Mouse (Mus musculus): ENCODE data around the gene Olfr498. TPM values are rescaled to one million over a fixed set of nuclear protein-coding genes. Genes with fewer than 3 reads are reported as not detected.

The Olfr498 gene
- not detected in 2 replicates for polyA plus RNA-seq (2015; fragmentation: Nextera tagmentation; extraction: Ambion mirVana)

GRCm38 (mm10) chr7:108465026-108465425 lies at the start of gene Olfr498:
Gene Olfr498, plus strand, starts transcription at chr7:108465326.
- no peak within 1 kb of the TSS for H3K27ac ChIP-seq (replicated peaks)
- no peak within 1 kb of the TSS for H3K9ac ChIP-seq
- no peaks in the 10 kb centered on the region for H3K9me3 ChIP-seq
- H3K27me3 ChIP-seq = no peaks in the 10 kb centered on the region
- no peaks in the 10 kb centered on the region for H3K36me3 ChIP-seq
- H3K4me1 ChIP-seq (replicated peaks) = no peaks in the 10 kb centered on the region
- no peak within 1 kb of the TSS for H3K4me3 ChIP-seq
- no peak for ATAC-seq (ENCODE audit: low FRiP score, low read depth)
- WGBS = 96% methylated on average over 1 of the region's 1 CpGs
- no peak within 1 kb of the TSS for H3K4me2 ChIP-seq

DNA sequence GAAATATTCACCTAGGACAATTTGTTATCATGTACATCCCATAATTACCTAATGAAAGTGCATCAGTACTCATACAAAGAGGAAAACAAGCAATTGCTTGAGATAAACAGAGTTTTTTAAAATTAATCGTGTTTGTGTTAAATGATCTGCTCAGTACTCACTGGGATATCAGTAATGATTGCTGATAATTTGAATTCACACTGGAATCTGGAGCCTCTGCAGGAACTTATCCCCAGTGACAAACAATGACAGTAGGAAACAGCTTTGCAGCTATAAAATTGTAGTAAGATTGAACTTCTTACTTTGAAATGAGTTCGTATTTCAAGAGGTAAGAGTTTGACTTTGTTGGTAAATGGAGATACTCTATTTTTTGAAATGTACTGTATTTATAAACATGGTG lies 45.0 kb upstream of the Olfr498 start, which contains the start of gene Olfr497:
Gene Olfr497, plus strand, starts transcription at position 301 of the 400 bp plus-strand sequence.
- Histone ChIP-seq H3K27ac (replicated peaks) (no peak within 1 kb of the TSS), H3K4me3 (no peak within 1 kb of the TSS), H3K9me3 (no peaks in the 10 kb centered on the region), H3K36me3 (no peaks in the 10 kb centered on the region), H3K4me1 (replicated peaks) (no peaks in the 10 kb centered on the region), H3K9ac (no peak within 1 kb of the TSS), H3K4me2 (no peak within 1 kb of the TSS), H3K27me3 (no peaks in the 10 kb centered on the region)
- 88% methylated on average over 2 of the region's 2 CpGs for WGBS
- no peak for ATAC-seq (ENCODE audit: low FRiP score, low read depth)

Other genes starting within 250 kb of the Olfr498 start
- not detected in 2 replicates for gene Olfr488, start 207.0 kb upstream of the Olfr498 start, polyA plus RNA-seq (2015; fragmentation: Nextera tagmentation; extraction: Ambion mirVana)
- not detected in 2 replicates for gene Olfr490, start 176.4 kb upstream of the Olfr498 start, polyA plus RNA-seq (2015; fragmentation: Nextera tagmentation; extraction: Ambion mirVana)
- not detected in 2 replicates for gene Olfr491, start 151.9 kb upstream of the Olfr498 start, polyA plus RNA-seq (2015; fragmentation: Nextera tagmentation; extraction: Ambion mirVana)
- gene Olfr492, start 141.7 kb upstream of the Olfr498 start, polyA plus RNA-seq (2015; fragmentation: Nextera tagmentation; extraction: Ambion mirVana) = not detected in 2 replicates
- gene Olfr493, start 118.3 kb upstream of the Olfr498 start, polyA plus RNA-seq (2015; fragmentation: Nextera tagmentation; extraction: Ambion mirVana) = not detected in 2 replicates
- gene Olfr494, start 100.0 kb upstream of the Olfr498 start, polyA plus RNA-seq (2015; fragmentation: Nextera tagmentation; extraction: Ambion mirVana) = not detected in 2 replicates
- not detected in 2 replicates for gene Olfr495, start 72.2 kb upstream of the Olfr498 start, polyA plus RNA-seq (2015; fragmentation: Nextera tagmentation; extraction: Ambion mirVana)
- gene Olfr497, start 44.9 kb upstream of the Olfr498 start, polyA plus RNA-seq (2015; fragmentation: Nextera tagmentation; extraction: Ambion mirVana) = not detected in 2 replicates
- gene Olfr502, start 59.7 kb downstream of the Olfr498 start, polyA plus RNA-seq (2015; fragmentation: Nextera tagmentation; extraction: Ambion mirVana) = not detected in 2 replicates
- gene Olfr503, start 79.2 kb downstream of the Olfr498 start, polyA plus RNA-seq (2015; fragmentation: Nextera tagmentation; extraction: Ambion mirVana) = not detected in 2 replicates
- not detected in 2 replicates for gene Olfr504, start 100.5 kb downstream of the Olfr498 start, polyA plus RNA-seq (2015; fragmentation: Nextera tagmentation; extraction: Ambion mirVana)
- not detected in 2 replicates for gene Olfr506, start 145.5 kb downstream of the Olfr498 start, polyA plus RNA-seq (2015; fragmentation: Nextera tagmentation; extraction: Ambion mirVana)
- not detected in 2 replicates for gene Olfr507, start 156.5 kb downstream of the Olfr498 start, polyA plus RNA-seq (2015; fragmentation: Nextera tagmentation; extraction: Ambion mirVana)
- not detected in 2 replicates for gene Olfr508, start 164.7 kb downstream of the Olfr498 start, polyA plus RNA-seq (2015; fragmentation: Nextera tagmentation; extraction: Ambion mirVana)
- gene Olfr509, start 186.6 kb downstream of the Olfr498 start, polyA plus RNA-seq (2015; fragmentation: Nextera tagmentation; extraction: Ambion mirVana) = 0.04 TPM in 1 of 2 replicates, not detected in the other
- gene Olfr510, start 201.1 kb downstream of the Olfr498 start, polyA plus RNA-seq (2015; fragmentation: Nextera tagmentation; extraction: Ambion mirVana) = not detected in 2 replicates
- gene Olfr512, start 248.0 kb downstream of the Olfr498 start, polyA plus RNA-seq (2015; fragmentation: Nextera tagmentation; extraction: Ambion mirVana) = not detected in 2 replicates

All from hindbrain, embryonic 15.5 days (tissue).